26 mouse cellular contexts compared by ENCODE assay signal in the genomic region with DNA sequence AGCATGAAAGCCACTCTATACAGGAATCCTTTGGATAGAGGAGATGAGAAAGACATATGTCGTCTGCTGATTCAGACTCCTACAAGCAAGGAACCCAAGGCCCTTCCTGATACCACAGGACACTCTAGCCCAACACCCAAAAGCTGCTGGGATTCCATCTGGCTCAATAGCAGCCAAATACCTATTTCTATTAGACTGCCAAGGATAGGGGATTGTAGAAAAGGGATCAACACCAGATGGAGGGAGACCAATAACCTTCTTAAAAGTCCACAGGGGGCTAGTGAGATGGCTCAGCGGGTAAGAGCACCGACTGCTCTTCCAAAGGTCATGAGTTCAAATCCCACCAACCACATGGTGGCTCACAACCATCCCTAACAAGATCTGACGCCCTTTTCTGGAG. TPM values are rescaled to one million over a fixed set of nuclear protein-coding genes. Genes with fewer than 3 reads are reported as not detected.
"Had no signal": no experiment of that assay in that cellular context is flagged by ENCODE, and none has a peak within 500 bp of the region (broad histone marks: within the 10 kb centered on the region; RNA-seq: fewer than 3 reads in every experiment).

No protein-coding gene starts in this region.

- H3K4me2 ChIP-seq: limb, embryonic 13.5 days; liver, embryonic 12.5 days; liver, embryonic 15.5 days; lung, embryonic 15.5 days; midbrain, embryonic 11.5 days had no signal

- DNase-seq: kidney, postnatal 36 days; left cerebral cortex, postnatal 4 days; liver; lung, adult 18-20 months; lung, postnatal 10 days; lung, postnatal 4 days; midbrain, embryonic 14.5 days; right cerebral cortex, postnatal 4 days; thymus, postnatal 25 days had no signal

- H3K27me3 ChIP-seq: limb, embryonic 13.5 days; liver, embryonic 12.5 days; liver, embryonic 15.5 days; lung, embryonic 15.5 days had no signal

- ATAC-seq: liver, embryonic 12.5 days had no signal

- H3K27ac ChIP-seq: kidney, postnatal 0 days; limb, embryonic 13.5 days; liver, embryonic 12.5 days; liver, embryonic 15.5 days; lung, embryonic 15.5 days; stomach, postnatal 0 days had no signal

- H3K9me3 ChIP-seq: limb, embryonic 13.5 days; liver, embryonic 12.5 days; liver, embryonic 15.5 days; lung, embryonic 15.5 days had no signal

- H3K9ac ChIP-seq: limb, embryonic 13.5 days; liver, embryonic 12.5 days; liver, embryonic 15.5 days; lung, embryonic 15.5 days had no signal

- H3K4me3 ChIP-seq: limb, embryonic 13.5 days; liver, embryonic 12.5 days; liver, embryonic 15.5 days; lung, embryonic 15.5 days had no signal

- H3K4me1 ChIP-seq: limb, embryonic 13.5 days; liver, embryonic 12.5 days; liver, embryonic 15.5 days; lung, embryonic 15.5 days had no signal

RNA-seq across cellular contexts. Expression of a gene that starts 11.5 kb away (rescaled TPM):
- total RNA-seq: layer of hippocampus, adult 18-20 months; layer of hippocampus, postnatal 14 days; left cerebral cortex, adult 8-10 months; left cerebral cortex, postnatal 14 days; left cerebral cortex, postnatal 4 days had no signal
- polyA plus RNA-seq: kidney, embryonic 14.5 days; kidney, postnatal 0 days; limb, embryonic 13.5 days; liver, embryonic 12.5 days; liver, embryonic 15.5 days; lung, embryonic 15.5 days; midbrain, embryonic 11.5 days; midbrain, embryonic 14.5 days; midbrain, postnatal 0 days; neural tube, embryonic 11.5 days; neural tube, embryonic 14.5 days; stomach, embryonic 14.5 days; stomach, postnatal 0 days; thymus, postnatal 0 days had no signal
